Mouse (Mus musculus) bone marrow, adult 2 months (tissue): ENCODE measurements around the gene Hoxa5.

Source experiments
- CTCF ChIP-seq: fragments of 200-500 bp; IDR thresholded peaks from 2 replicates; pipeline ENCODE4 v1.5.1; 2011; ENCODE audit warnings: low read length, control low read depth; ENCODE audit not compliant: control insufficient read depth, insufficient read depth
- POLR2A ChIP-seq: fragments of 200-500 bp; IDR thresholded peaks from 2 replicates; pipeline ENCODE4 v1.6.1; 2011; ENCODE audit warnings: low read depth, mild to moderate bottlenecking, control low read depth, low read length, borderline replicate concordance; ENCODE audit not compliant: control insufficient read depth

DNA sequence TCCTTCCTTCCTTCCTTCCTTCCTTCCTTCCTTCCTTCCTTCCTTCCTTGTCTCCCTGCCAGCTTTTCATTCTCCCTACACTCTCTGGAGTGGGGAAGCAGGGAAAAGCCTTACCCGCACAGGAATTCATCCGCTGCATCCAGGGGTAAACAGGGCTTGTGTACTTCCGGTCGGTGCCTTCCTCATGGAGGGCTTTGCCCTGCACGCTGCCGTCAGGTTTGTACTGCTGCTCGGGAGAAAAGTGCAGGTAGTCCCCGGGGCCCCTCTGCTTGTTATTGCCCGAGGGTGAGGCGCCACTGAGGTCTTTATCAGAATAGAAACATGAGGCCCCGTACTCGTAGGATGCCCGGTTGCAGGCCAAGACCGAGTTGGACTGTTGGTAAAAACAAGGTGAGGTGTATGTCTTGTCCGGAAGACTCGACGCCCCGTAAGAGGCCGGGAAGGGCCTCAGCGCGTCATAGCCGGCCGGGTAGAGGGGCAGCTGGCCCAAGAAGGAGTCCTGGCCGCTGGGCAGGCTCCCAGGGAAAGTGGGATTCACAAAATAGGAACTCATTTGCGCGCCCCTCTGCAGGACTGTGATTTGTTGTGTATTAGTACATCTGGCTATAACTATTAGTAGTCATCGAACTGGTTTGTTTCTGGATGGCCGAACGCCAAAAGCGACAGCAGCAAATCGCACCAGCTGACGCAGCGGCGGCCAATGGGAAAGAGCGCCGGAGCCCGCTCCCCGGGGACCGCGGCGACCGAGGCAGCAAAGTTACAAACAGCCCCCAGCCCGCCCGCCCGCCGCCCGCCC is 3.9 kb upstream of the Hoxa5 start, which contains the start of gene Hoxa6:
- TF ChIP-seq CTCF (no peak), POLR2A (no peak)
